Mouse (Mus musculus) kidney, embryonic 14.5 days (tissue): ENCODE results near the gene Mettl16. TPM values are rescaled to one million over a fixed set of nuclear protein-coding genes. Genes with fewer than 3 reads are reported as not detected.

Source experiments
- microRNA-seq: library from miRNA; unstranded; fragments of <30 nt; microRNA quantifications from one replicate; pipeline ENCODE4, GENCODE M21; 2016
- polyA plus RNA-seq: library from polyadenylated mRNA; unstranded; fragments of >200 nt; fragmentation: Nextera tagmentation; extraction: Ambion mirVana; gene quantifications from 2 replicates; pipeline ENCODE4 v1.2.1, GENCODE M21; 2014

Mettl16 gene
- polyA plus RNA-seq, 1 experiment from 2014 or later: 42.0 TPM

Small RNA genes lying within 50 kb of the gene (microRNA-seq; reads per million reads assigned to microRNA genes)
- not detected for gene Mir6926

Other genes starting within 250 kb of the Mettl16 start
- 4.1 and 5.0 TPM in 2 replicates for gene Rap1gap2, start 159.9 kb upstream of the Mettl16 start, polyA plus RNA-seq
- gene Ccdc92b, start 151.2 kb upstream of the Mettl16 start, polyA plus RNA-seq: 0.12 and 0.19 TPM in 2 replicates
- 15.2 and 28.2 TPM in 2 replicates for gene Cluh, start 121.3 kb upstream of the Mettl16 start, polyA plus RNA-seq
- 63.6 and 74.1 TPM in 2 replicates for gene Pafah1b1, start 46.2 kb upstream of the Mettl16 start, polyA plus RNA-seq
- gene Mnt, start 60.1 kb downstream of the Mettl16 start, polyA plus RNA-seq: 4.9 and 6.6 TPM in 2 replicates
- gene Sgsm2, start 126.2 kb downstream of the Mettl16 start, polyA plus RNA-seq: 4.4 and 5.7 TPM in 2 replicates
- 41.7 and 54.8 TPM in 2 replicates for gene Tsr1, start 127.2 kb downstream of the Mettl16 start, polyA plus RNA-seq
- gene Smg6, start 155.0 kb downstream of the Mettl16 start, polyA plus RNA-seq: 12.8 and 19.8 TPM in 2 replicates
- gene Srr, start 155.1 kb downstream of the Mettl16 start, polyA plus RNA-seq: 13.0 and 24.0 TPM in 2 replicates